Mouse (Mus musculus) granulocyte monocyte progenitor cell, adult 5-6 weeks (primary cell): Measurements from ENCODE around the gene Ypel3. TPM values are rescaled to one million over a fixed set of nuclear protein-coding genes. Genes with fewer than 3 reads are reported as not detected.
"Not testable (repeated sequence)": the region's sequence is repeated elsewhere in the genome, so short reads cannot be mapped to it uniquely, and the experiment has no call there.

Experiments
- ATAC-seq: replicated peaks from 2 replicates; pipeline ENCODE4 v1.8.0; 2016; ENCODE audit warnings: mild to moderate bottlenecking, moderate TSS enrichment, inconsistent platforms; ENCODE audit not compliant: poor library complexity, severe bottlenecking
- total RNA-seq, 2 experiments: library from RNA; stranded (forward) in 1 of 2; stranded (reverse) in 1 of 2; fragments of 200-712, 200-1000 nt in 1 of 2; fragments of >200 nt in 1 of 2; fragmentation: Nextera tagmentation in 1 of 2; gene quantifications; 2 replicates each; pipeline ENCODE4 v1.2.3; 2014 to 2017

The Ypel3 gene
- 29.6 and 42.6 TPM in 2 replicates for total RNA-seq (2014; fragmentation: Nextera tagmentation)
- total RNA-seq (2017), result 16.2 and 17.4 TPM in 2 replicates

DNA sequence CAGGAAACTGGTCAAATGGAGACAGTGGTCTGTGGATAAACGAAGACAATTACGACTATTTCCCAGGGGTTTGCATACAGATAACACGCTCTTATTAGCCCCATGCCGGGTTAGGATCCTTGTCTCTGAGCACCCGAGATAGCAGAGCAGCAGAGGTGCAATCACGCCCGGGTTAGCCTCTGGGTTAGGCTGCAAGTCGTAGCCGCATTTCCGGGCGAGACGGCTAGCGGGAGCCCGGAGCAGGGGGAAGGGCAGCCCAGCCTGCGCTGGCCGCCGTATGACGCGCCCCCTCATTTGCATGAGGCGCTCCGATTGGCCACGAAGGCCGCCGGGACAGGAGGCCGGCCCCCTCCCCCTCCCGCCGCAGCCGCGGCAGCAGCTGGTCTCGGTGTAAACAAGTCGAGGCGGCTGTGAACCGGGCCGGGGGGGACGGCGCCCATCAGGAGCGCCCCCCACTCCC lies at the start of gene Ypel3:
Gene Ypel3 (plus strand): TSS at position 358 of the 460 bp plus-strand sequence.
- ATAC-seq, result peak; percentile 89

GRCm38 (mm10) chr7:126730256-126730789 lies 46.4 kb upstream of the Ypel3 start:
- not testable (repeated sequence) for ATAC-seq

DNA sequence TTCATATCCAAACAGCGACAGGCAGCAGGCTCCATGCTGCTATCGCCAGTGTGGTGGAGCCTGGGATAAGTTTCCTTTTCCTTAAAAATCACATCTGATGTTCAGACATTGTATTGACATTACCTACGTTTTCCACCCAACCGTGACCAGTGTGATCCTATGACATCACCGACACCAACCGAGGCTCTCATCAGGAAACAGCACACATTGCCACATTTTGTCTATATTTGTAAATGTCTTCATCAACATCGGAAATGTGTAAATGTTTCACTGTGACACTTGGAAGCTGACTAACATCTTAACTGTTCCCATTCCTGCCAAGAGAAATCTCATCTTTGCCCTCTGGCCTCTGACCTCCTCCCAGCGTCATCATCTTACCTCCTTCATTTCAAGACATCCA lies 40.6 kb upstream of the Ypel3 start:
- ATAC-seq, result peak; percentile 56

DNA sequence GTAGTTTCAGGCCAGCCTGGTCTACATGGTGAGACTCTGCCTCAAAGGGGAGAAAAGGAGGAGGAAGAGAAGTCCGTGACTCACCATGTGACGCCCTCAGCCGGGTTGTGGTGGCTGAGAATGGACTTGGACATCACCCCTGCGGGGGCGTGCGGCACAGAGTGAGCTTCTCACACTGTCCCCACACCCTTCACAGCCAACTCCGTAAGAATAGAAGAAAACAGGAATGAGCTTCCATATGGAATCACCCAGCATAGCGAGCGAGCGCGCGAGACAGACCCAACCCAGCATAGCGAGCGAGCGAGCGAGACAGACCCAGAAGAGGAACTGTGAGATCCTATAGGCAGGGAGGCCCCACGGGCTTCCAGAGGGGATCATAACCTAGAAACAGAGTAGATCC lies 37.2 kb upstream of the Ypel3 start:
- no peak for ATAC-seq

DNA sequence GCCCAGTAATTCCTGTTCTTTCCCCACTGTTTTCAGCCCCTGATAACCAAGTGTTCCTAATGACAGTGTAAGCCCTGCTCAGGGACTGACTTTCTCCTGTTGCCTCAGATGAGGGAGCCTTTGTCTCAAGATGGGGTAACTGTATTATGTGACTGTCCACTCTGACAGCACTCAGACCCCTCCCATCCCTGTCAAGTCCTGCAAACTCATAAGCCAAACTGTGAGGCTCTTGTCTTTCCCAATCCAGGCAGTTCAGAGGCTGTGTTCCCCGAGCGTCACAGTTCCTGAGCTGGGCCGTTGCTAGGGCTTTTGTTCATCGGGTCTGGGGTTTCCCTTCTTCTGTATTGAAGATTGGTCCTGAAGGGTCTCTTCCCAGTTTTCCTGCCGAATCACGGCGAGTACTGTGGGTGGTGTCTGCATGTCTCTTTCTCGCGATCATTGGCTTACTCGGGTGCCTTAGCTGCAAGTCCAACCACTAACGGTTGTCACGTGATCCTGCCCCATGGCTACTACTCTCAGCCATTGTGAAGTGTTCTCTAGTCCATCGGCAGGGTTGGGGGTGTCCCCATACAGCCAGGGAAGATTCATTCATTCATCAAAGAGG lies 36.5 kb upstream of the Ypel3 start:
- ATAC-seq, result 0 out of 2 replicates have a peak, but pooled peaks have one; percentile 3

- ATAC-seq, result no peak
Observed at GRCm38 (mm10) chr7:126740977-126741376, 35.8 kb upstream of the Ypel3 start.

- no peak for ATAC-seq
Observed at GRCm38 (mm10) chr7:126741452-126741851, 35.3 kb upstream of the Ypel3 start.

DNA sequence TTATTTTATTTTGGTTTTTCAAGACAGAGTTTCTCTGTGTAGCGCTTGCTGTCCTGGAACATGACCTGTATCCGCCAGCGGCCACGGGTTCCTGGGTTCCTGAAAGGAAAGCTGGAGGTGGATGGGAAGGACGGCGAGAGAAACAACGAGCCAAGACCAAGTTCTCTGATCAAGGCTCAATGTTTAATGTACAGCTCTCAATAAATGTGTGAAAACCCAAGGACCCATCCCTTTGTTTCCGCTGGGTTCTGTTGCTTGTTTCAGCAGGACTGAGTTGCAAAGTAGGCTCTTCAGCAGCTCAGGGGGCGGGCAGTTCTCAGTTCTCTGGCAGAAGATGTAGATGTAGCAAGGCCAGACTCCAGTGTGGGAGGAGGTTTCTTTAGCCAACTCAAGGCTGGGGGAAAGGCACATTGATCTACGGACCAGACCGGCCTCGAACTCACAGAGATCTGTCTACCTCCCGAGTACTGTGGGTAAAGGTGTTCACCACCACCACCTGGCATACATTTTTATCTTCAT lies 34.7 kb upstream of the Ypel3 start:
- no peak for ATAC-seq

GRCm38 (mm10) chr7:126746066-126746465 lies 30.7 kb upstream of the Ypel3 start:
- peak; percentile 90 for ATAC-seq

DNA sequence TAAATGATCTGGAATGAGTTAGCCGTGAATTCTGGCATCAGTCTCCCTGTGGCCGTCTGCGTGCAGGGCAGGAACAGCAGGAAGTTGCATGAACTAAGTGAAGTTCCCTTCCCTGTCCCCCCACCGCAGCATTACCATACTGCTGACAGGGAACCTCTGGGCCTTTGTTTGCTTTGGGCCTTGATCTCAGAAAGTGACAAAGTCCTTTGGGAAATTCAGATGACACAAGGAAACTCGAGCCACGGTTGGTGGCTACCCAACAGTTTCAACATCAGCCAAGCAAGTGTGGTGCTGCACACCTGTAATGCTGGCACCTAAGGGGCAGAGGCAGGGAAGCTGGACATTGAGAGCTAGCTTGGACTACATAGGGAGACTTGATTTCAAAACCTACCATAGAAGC lies 30.0 kb upstream of the Ypel3 start:
- peak; percentile 82 for ATAC-seq

DNA sequence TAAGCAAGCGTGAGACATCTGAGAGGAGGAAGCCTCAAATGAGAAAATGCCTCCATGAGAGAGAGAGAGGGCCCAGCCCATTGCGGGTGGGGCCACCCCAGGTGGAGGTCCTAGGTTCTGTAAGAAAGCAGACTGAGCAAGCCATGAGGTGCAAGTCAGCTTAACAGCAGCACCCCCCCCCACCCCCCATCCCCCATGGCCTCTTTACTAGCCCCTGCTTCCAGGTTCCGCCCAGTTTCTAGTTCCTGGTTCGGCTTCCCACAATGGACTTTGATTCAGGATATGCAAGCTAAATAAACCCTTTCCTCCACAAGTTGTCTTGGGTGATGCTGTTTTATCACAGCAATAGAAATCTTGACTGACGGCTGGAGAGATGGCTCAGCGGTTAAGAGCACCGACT lies 27.9 kb upstream of the Ypel3 start:
- ATAC-seq, result no peak

DNA sequence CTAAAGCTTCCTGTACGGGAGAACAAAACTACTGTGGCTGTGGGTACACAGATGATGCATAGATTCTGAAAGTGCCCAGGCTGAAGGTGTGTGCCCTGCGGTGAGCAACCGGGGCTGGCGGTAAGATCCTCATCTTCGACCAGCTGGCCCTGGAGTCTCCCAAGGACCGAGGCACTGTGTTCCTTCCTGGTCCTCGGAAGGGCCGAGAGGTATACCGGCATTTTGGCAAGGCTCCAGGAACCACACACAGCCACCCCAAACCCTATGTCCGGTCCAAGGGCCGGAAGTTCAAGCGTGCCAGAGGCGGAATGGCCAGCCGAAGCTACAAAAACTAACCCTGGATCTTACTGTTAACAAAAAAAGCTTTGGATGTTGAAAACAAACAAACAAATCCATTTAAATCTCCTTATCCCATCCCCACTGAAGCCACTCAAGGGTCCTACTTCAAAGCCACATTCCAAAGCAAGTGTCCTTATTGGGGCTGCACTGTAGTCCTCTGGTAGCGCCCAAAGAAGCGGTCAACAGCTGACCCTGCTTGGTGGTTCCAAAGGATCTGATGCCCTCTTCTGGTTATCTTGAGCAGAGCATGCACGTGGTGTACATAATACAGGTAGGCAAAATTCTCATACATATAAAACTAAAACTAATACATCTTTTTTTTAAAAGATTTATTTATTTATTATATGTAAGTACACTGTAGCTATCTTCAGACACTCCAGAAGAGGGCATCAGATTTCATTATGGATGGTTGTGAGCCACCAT lies 27.0 kb upstream of the Ypel3 start:
- no peak for ATAC-seq

GRCm38 (mm10) chr7:126754866-126755265 lies 21.9 kb upstream of the Ypel3 start:
- ATAC-seq, result peak; percentile 56

GRCm38 (mm10) chr7:126758539-126758938 lies 18.2 kb upstream of the Ypel3 start:
- ATAC-seq, result no peak

- ATAC-seq, result peak; percentile 82
Observed at GRCm38 (mm10) chr7:126759050-126759671, 17.6 kb upstream of the Ypel3 start, which contains the start of gene Mapk3. Gene Mapk3 (plus strand): TSS chr7:126759601.

DNA sequence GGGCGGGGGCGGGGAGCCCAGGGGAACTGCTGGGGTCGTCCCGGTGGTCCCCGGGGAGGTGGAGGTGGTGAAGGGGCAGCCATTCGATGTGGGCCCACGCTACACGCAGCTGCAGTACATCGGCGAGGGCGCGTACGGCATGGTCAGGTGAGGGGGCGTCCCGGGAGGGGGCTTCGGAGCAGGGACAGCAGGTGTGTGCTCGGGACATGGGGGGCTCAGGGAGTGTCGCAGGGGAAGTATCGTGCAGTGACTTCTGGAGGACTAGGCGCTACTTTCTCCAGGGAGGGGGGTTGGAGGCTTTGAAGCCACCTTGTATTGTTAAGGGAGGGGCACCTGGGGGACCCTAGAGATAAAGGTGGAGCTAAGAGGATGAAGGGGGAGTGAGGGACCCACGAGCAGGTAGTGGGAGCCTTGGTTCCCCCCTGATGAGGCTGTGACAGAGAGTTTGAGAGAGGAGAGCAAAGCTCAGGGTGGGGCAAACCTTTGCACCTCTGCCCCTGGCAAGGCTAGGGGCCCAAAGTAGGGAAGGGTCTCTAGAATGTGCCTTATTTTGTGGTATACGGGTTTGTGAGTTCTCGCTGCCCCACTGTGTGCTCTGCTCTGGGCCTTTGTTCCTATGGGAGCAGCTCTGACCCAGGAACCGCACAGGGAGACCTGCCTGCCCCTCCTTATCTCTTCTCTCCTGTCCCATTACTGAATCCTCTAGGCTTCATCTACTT lies 16.9 kb upstream of the Ypel3 start:
- no peak for ATAC-seq

DNA sequence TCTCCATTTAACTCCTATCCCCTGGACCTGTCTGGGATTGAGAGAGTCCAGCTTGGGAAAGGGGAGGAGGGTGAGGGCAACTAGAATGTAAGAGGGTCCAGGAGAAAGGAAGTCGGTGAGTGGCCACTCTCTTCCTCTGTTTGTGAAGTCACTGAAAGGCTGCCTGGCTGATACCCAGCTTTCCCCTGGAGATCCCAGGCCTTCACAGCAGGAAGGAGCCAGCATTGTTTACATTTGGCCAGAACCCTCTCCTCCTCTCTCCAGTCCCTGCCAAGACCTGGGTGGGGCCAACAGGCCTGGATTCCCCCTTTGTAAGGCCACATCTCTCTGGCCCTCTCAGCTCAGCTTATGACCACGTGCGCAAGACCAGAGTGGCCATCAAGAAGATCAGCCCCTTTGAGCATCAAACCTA lies 16.4 kb upstream of the Ypel3 start:
- ATAC-seq, result no peak

GRCm38 (mm10) chr7:126760956-126761355 lies 15.8 kb upstream of the Ypel3 start:
- ATAC-seq, result peak; percentile 43

GRCm38 (mm10) chr7:126761529-126762067 lies 15.2 kb upstream of the Ypel3 start:
- ATAC-seq, result no peak
